Mouse (Mus musculus) kidney, postnatal 10 days (tissue): Measurements from ENCODE around the gene Akr1b3.
A peak's percentile ranks its signal among the peaks of the same experiment; 100 is the strongest.
"Not testable (repeated sequence)": the region's sequence is repeated elsewhere in the genome, so short reads cannot be mapped to it uniquely, and the experiment has no call there.

Experiments
- DNase-seq: peaks from one replicate; pipeline ENCODE4 v3.0.0; 2021; ENCODE audit warnings: mixed read lengths

Akr1b3 gene

GRCm38 (mm10) chr6:34316854-34317771 is at the start of gene Akr1b3:
Gene Akr1b3 (minus strand): TSS chr6:34317478.
- DNase-seq = peak; percentile 93

- no peak for DNase-seq
These were observed 47.2 kb upstream of the Akr1b3 start for GRCm38 (mm10) chr6:34364217-34365136.

DNA sequence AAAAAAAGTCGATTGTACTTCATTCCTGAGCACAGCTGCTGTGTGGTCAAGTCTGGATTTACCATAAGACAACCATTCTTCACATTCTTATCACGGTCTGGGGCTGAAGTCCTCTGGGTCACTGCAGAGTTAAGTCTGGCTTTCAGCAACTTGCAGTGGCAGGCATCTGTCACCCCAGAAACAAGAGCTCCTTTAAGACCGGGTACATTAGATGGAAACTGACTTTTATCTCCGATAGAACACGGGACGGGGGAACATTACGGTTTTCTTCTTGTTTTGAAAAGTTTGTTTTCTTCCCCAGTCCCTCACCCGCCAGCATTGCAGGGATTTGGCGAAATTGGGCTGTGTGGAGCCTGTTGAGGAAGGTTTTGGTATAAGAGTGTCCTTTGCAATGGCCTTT is 38.6 kb upstream of the Akr1b3 start:
- no peak for DNase-seq

GRCm38 (mm10) chr6:34355349-34355747 is 38.1 kb upstream of the Akr1b3 start:
- no peak for DNase-seq

DNA sequence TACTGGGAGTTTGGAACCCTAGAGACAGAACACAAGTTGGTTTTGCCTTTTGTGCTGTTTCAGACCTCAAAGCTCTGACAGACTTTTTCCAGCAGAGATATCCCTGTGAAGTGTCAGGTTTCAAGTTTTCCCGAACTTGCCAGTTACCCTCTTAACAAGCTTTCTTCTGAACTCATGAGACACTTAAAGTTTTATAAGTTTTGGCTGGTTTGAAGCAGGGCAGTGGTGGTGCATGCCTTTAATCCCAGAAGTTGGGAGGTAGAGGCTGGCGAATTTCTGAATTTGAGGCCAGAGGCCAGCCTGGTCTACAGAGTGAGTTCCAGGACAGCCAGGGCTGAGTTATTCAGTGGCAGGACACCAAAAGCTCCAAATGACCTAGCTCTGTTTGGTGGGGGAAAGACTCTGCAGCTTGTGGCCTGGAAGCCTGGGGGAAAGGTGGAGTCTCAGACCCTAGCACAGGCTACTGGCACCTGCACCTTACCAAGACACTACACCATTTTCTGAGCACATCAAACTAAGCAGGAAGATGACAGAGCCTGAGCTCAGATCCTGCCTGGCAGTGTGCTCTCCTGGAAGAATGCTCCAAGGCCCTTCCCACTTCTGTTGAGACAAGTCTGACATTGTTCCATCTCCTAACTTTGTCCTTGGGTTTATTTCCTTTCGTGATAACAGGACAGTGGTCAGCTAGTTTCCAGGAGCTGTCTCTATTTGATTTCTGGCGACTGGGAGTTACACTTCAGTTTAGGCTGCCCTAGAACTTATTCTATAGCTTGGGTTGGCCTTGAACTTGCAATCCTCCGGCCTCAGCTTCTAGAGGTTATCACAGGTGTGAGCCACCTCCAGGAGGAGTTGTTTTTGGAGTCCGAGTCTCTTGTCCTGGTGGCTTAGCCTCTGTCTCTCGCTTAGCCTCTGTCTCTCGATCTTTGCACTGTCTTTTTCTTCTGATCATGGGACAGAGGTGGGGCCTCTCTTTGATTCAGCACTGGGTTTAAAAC is 37.4 kb upstream of the Akr1b3 start:
- no peak for DNase-seq

- DNase-seq = peak; percentile 32
These were observed 36.5 kb upstream of the Akr1b3 start, which contains the start of gene Akr1b8 for GRCm38 (mm10) chr6:34353658-34354353. Gene Akr1b8 (plus strand): TSS chr6:34354119.

DNA sequence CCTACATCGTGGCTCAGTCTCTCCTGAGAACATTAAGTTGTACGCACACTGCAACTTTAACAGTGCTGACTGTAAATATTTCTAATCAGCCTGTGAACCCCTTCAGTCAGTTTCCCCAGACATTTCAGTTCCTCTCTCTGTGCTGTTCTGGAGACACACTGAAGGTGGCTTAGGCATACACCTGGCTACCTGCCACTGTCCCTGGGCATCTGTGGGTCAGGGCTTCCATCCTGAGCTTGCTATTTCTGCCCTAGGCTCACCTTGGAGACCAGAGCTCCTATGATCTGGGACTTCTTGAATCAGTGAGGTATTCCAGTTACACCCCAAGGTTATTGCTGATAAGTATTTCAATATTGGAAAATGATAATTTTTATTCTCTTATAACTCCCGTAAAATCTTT is 35.1 kb upstream of the Akr1b3 start:
- DNase-seq = no peak

DNA sequence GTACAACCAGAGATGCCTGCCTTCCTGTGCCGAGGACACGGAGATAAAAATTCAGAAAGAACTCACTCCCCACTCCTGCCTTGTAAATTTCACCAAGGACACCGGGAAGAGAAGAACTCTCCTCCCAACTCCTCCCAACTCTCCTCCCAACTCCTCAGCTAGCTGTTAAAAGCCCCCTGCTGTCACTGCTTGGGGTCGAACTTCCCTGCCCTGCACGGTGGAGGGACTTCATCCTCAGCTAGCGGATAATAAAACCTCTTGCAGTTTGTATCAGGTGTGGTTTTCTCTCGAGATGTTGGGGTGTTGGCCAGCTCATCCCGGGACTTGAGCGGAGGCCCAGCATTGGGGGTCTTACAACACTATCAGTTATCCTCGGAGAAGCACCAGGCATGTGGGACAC is 34.2 kb upstream of the Akr1b3 start:
- DNase-seq = not testable (repeated sequence)

DNA sequence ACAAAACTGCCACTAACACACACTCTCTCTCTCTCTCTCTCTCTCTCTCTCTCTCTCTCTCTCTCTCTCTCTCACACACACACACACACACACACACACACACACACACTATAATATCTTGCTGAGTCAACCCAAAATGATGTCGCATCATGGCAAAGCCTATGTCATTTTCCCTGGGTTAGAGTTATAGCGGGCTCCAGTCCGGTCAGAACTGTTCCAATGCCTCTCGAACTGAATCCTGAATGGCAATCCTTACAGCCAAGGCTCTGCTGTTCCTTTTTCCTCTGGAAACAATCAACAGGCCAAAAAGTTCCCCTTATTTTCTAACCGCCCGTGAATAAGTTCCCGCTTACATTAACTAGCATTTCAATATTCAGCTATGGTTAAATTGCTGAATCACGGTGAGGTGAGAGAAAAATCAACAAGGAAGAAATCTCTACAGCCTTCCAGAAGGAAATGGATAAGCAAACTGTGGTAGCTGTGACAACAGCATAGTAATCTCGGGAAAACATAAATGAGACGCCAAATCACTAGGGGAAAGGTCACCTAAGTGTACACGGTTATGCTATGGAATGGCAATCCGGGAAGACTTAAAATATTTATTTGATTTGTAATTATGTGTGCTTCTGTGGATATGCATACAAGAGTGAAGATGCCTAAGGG is 32.9 kb upstream of the Akr1b3 start:
- no peak for DNase-seq

GRCm38 (mm10) chr6:34346096-34346898 is 29.0 kb upstream of the Akr1b3 start:
- peak; percentile 85 for DNase-seq

DNA sequence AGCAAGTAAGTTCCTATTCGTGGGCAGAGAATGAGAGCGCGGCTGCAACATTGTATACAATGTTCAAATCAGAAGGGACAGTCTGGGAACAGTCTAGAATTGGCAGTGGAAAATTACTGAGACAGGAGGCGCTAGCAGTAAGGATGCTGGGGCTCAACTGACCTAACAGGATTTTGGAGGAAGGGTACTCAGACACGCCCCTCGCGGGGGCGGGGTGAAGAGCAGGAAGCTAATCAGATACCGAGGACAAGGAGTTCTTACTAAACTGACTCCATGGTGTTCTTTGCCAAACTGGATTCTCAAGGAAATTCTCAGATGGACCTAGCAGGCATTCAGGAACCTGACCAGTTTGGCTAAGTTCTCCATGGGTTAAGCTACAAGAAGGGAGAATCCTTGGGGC is 27.7 kb upstream of the Akr1b3 start:
- DNase-seq = peak; percentile 61

DNA sequence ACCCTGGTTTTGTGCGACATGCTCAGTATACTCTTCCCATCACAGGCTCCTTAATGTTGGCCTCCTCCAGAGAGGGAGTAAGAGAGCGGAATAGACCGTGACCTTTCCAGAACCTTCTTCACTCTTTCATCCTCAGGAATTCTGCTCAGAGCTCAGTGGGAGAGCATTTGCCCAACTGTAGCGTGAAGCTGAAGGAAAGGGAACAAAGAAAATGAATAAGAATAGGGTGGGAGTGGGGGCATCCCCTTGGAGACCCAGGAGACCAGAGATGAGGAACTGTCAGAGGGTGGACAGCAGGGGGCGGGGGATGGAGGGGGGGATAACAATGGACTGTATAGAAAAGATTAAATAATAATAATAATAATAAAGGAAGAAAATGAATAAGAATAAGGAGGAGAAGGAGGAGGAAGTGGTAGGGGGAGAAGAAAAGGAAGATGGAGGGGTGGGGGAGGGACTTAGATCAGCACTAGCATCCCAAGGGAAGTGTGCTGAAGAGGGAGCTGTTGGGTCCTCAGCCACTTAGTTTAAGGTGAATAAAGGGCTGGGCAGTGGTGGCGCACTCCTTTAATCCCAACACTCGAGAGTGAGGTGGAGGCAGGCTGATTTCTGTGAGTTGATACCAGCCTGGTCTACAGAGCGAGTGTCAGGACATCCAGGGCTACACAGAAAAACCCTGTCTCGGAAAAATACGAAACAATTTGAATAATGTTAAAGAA is 27.0 kb upstream of the Akr1b3 start:
- DNase-seq = no peak

DNA sequence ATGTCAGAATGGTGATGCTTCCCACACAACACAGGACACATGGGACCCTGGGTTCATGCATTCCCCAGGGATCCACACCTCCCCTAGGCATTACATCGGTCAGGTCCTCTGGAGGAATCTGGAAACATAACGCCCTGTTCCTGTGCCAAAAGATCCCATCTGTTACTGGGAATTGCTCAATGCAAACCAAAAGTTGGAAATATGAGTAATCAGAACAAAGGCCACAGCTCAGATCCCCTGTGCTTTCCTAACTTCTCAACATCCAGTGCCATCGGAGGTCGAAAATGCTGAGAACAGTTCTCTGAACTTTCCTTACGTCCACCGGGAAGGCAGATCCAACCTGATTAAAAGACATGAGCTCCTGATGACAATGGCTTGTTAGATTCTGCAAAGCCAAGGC is 26.1 kb upstream of the Akr1b3 start:
- no peak for DNase-seq

GRCm38 (mm10) chr6:34342476-34342875 is 25.2 kb upstream of the Akr1b3 start:
- DNase-seq = no peak

- DNase-seq = no peak
These were observed 24.7 kb upstream of the Akr1b3 start for GRCm38 (mm10) chr6:34341991-34342390.

- no peak for DNase-seq
These were observed 20.5 kb upstream of the Akr1b3 start for GRCm38 (mm10) chr6:34337799-34338198.

DNA sequence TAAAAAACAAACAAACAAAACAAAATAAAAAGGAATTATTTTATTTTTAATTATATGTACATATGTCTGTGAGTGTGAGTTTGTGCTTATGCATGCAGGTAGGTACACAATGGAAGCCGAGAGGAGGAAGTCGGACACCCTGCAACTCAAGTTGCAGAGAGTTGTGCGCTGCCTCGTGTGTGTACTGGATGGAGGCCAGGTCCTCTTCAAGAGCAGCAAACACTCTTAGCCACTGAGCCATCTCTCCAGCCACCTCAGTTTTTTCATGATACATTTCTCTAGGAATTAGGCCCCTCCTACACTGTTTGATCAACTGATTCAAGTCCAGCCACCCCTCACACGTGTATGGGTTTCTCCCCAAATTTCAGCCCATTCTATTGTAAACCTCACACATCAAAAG is 17.4 kb upstream of the Akr1b3 start:
- no peak for DNase-seq

GRCm38 (mm10) chr6:34331804-34332203 is 14.5 kb upstream of the Akr1b3 start:
- DNase-seq = not testable (repeated sequence)

GRCm38 (mm10) chr6:34331379-34331778 is 14.1 kb upstream of the Akr1b3 start:
- DNase-seq = no peak
